Comparison of ENCODE assay signal across 25 mouse cellular contexts in the genomic region with DNA sequence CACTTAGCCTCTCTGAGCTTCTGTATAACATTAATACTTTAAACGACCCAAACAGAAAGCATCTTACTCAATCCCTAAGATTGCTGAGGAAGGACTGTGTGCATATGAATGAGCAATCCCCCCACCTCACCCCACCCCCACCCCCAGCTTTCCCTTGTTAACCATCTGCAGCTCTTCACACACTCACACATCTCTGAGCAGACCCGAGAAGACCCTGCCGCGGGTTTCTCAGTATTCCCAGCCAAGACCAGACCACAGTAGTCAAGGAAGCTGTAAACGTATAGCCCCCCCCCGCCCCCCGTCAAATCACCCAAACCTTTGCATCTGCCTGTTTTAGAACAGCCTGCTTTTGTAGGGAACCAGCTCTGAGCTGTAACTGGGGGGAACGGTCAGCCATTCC. TPM values are rescaled to one million over a fixed set of nuclear protein-coding genes. Genes with fewer than 3 reads are reported as not detected.
A peak's percentile ranks its signal among the peaks of the same experiment; 100 is the strongest.
DNase-seq lines count a peak whose midpoint lies in the region; ATAC-seq and TF ChIP-seq lines count a peak whose summit lies in the region.
"Had no signal": no experiment of that assay in that cellular context is flagged by ENCODE, and none has a peak within 500 bp of the region (broad histone marks: within the 10 kb centered on the region; RNA-seq: fewer than 3 reads in every experiment).

No protein-coding gene starts in this region.

- WGBS in forebrain, embryonic 11.5 days, result 21% methylated on average over 8 of the region's 8 CpGs
- WGBS in hindbrain, embryonic 12.5 days, result 18% methylated on average over 8 of the region's 8 CpGs
- 16% methylated on average over 8 of the region's 8 CpGs for WGBS in midbrain, embryonic 14.5 days
- 20% methylated on average over 8 of the region's 8 CpGs for WGBS in kidney, adult 2 months

- H3K4me3 ChIP-seq in layer of hippocampus, adult 2 months, result no peak overlapping the region
- no peak overlapping the region for H3K4me3 ChIP-seq in forebrain, embryonic 11.5 days (ENCODE audit: low read depth, low read length)
- H3K4me3 ChIP-seq in hindbrain, embryonic 12.5 days, result no peak overlapping the region
- H3K4me3 ChIP-seq in midbrain, embryonic 14.5 days (replicated peaks; ENCODE audit: low read depth, low read length), result no peak overlapping the region
- no peak overlapping the region for H3K4me3 ChIP-seq in kidney, adult 2 months (ENCODE audit: insufficient read depth, low read depth, low read length)
- H3K4me3 ChIP-seq: heart, adult 2 months; heart, embryonic 15.5 days; kidney, embryonic 15.5 days; limb, embryonic 15.5 days; liver, embryonic 15.5 days; megakaryocyte, embryonic 14.5 days; myocyte had no signal

- TF ChIP-seq CTCF in layer of hippocampus, adult 2 months (conservative IDR thresholded peaks at IDR 0.05), result no peak
- TF ChIP-seq CTCF in kidney, adult 2 months (conservative IDR thresholded peaks at IDR 0.05; ENCODE audit: insufficient read depth, insufficient read length, low read depth, low read length), result no peak

- H3K4me2 ChIP-seq in forebrain, embryonic 11.5 days (ENCODE audit: low read depth, low read length, severe bottlenecking), result no peak overlapping the region
- no peak overlapping the region for H3K4me2 ChIP-seq in hindbrain, embryonic 12.5 days (replicated peaks)
- H3K4me2 ChIP-seq in midbrain, embryonic 14.5 days (ENCODE audit: low read length), result no peak overlapping the region
- H3K4me2 ChIP-seq: heart, embryonic 15.5 days; kidney, embryonic 15.5 days; limb, embryonic 15.5 days; liver, embryonic 15.5 days had no signal

- DNase-seq in layer of hippocampus, adult 2 months (ENCODE audit: low spot score in 2 of 2), result no peak
- no peak for DNase-seq in layer of hippocampus, adult 9-10 months (ENCODE audit: low spot score)
- no peak for DNase-seq in forebrain, embryonic 11.5 days (ENCODE audit: low spot score)
- no peak for DNase-seq in midbrain, embryonic 14.5 days
- DNase-seq in urinary bladder, postnatal 4 days (ENCODE audit: low spot score in 2 of 2), result no peak
- DNase-seq in kidney, adult 2 months, result no peak
- no peak for DNase-seq in testis, postnatal 14 days (ENCODE audit: low spot score)
- DNase-seq: adrenal gland, postnatal 25 days; cerebellum, postnatal 36 days; gastrocnemius, postnatal 25 days; heart, adult 2 months; kidney, postnatal 4 days had no signal

- no peak for TF ChIP-seq POLR2A in kidney, adult 2 months (IDR thresholded peaks at IDR 0.05; ENCODE audit: low read depth, low read length)

- peak overlapping the region; percentile 4; the same call in 1 of the 2 replicates for H3K9ac ChIP-seq in forebrain, embryonic 11.5 days (ENCODE audit: low read length)
- no peak overlapping the region for H3K9ac ChIP-seq in hindbrain, embryonic 12.5 days
- H3K9ac ChIP-seq in midbrain, embryonic 14.5 days (replicated peaks; ENCODE audit: low read length), result no peak overlapping the region
- H3K9ac ChIP-seq: heart, embryonic 15.5 days; kidney, embryonic 15.5 days; limb, embryonic 15.5 days; liver, embryonic 15.5 days had no signal

- no peaks in the 10 kb centered on the region for H3K27me3 ChIP-seq in forebrain, embryonic 11.5 days (ENCODE audit: control insufficient read depth, insufficient read depth, low read length)
- H3K27me3 ChIP-seq in hindbrain, embryonic 12.5 days, result peaks cover 17% of the 10 kb centered on the region
- no peaks in the 10 kb centered on the region for H3K27me3 ChIP-seq in midbrain, embryonic 14.5 days (ENCODE audit: control insufficient read depth, insufficient read depth, low read length)
- no peaks in the 10 kb centered on the region; the same call in 1 of the 2 replicates for H3K27me3 ChIP-seq in kidney, adult 2 months (replicated peaks; ENCODE audit: control insufficient read depth, insufficient read depth, low read length)
- H3K27me3 ChIP-seq: kidney, embryonic 15.5 days; limb, embryonic 15.5 days had no signal

- no peaks in the 10 kb centered on the region for H3K9me3 ChIP-seq in forebrain, embryonic 11.5 days (ENCODE audit: control insufficient read depth, low read length)
- H3K9me3 ChIP-seq in hindbrain, embryonic 12.5 days (replicated peaks), result no peaks in the 10 kb centered on the region
- no peaks in the 10 kb centered on the region for H3K9me3 ChIP-seq in midbrain, embryonic 14.5 days (ENCODE audit: control insufficient read depth, low read length)
- H3K9me3 ChIP-seq: G1E; heart, embryonic 15.5 days; kidney, embryonic 15.5 days; limb, embryonic 15.5 days; liver, embryonic 15.5 days had no signal

- H3K27ac ChIP-seq in layer of hippocampus, adult 2 months, result peak overlapping the region; percentile 89
- peak overlapping the region; percentile 68 for H3K27ac ChIP-seq in forebrain, embryonic 11.5 days (ENCODE audit: low read depth, low read length)
- H3K27ac ChIP-seq in hindbrain, embryonic 12.5 days, result peak overlapping the region; percentile 49; the same call in 1 of the 2 replicates
- H3K27ac ChIP-seq in midbrain, embryonic 14.5 days (replicated peaks; ENCODE audit: low read depth, low read length), result peak overlapping the region; percentile 37; the same call in 1 of the 2 replicates
- no peak overlapping the region for H3K27ac ChIP-seq in kidney, adult 2 months (ENCODE audit: insufficient read depth, low read depth, low read length)
- H3K27ac ChIP-seq: heart, adult 2 months; heart, embryonic 15.5 days; kidney, embryonic 15.5 days; limb, embryonic 15.5 days; liver, embryonic 15.5 days; stomach, postnatal 0 days had no signal

- H3K36me3 ChIP-seq in forebrain, embryonic 11.5 days (ENCODE audit: control insufficient read depth, insufficient read depth, low read length), result no peaks in the 10 kb centered on the region
- H3K36me3 ChIP-seq in hindbrain, embryonic 12.5 days, result no peaks in the 10 kb centered on the region
- no peaks in the 10 kb centered on the region for H3K36me3 ChIP-seq in midbrain, embryonic 14.5 days (ENCODE audit: control insufficient read depth, insufficient read depth, low read length)
- H3K36me3 ChIP-seq in kidney, adult 2 months (ENCODE audit: control insufficient read depth, insufficient read depth, low read length), result no peaks in the 10 kb centered on the region
- H3K36me3 ChIP-seq: G1E; heart, embryonic 15.5 days; kidney, embryonic 15.5 days; limb, embryonic 15.5 days; liver, embryonic 15.5 days had no signal

- peaks cover 17% of the 10 kb centered on the region for H3K4me1 ChIP-seq in forebrain, embryonic 11.5 days (replicated peaks; ENCODE audit: control insufficient read depth, insufficient read depth, low read length)
- peaks cover 45% of the 10 kb centered on the region for H3K4me1 ChIP-seq in hindbrain, embryonic 12.5 days
- peaks cover 43% of the 10 kb centered on the region for H3K4me1 ChIP-seq in midbrain, embryonic 14.5 days (ENCODE audit: control insufficient read depth, insufficient read depth, low read length)
- no peaks in the 10 kb centered on the region for H3K4me1 ChIP-seq in kidney, adult 2 months (ENCODE audit: control insufficient read depth, insufficient read depth, low read length)
- H3K4me1 ChIP-seq: liver, embryonic 15.5 days; megakaryocyte, embryonic 14.5 days had no signal

- peak; percentile 56; the same call in 1 of the 2 replicates for ATAC-seq in forebrain, embryonic 11.5 days (replicated peaks; ENCODE audit: low FRiP score)
- ATAC-seq in hindbrain, embryonic 12.5 days (ENCODE audit: low FRiP score), result no peak
- no peak for ATAC-seq in midbrain, embryonic 14.5 days (ENCODE audit: low FRiP score, low TSS enrichment)
- ATAC-seq: CD4-positive, CD25-positive, alpha-beta regulatory T cell, adult 4 months; intestine, embryonic 16.5 days; lung, postnatal 0 days had no signal

RNA-seq across cellular contexts. Expression of a gene that starts 21.0 kb away (rescaled TPM):
- total RNA-seq in layer of hippocampus, adult 2 months (2021), result 10 to 100 TPM; 17.1 to 17.7 TPM
- polyA plus RNA-seq in forebrain, embryonic 11.5 days (2014; fragmentation: Nextera tagmentation; extraction: Ambion mirVana), result 18.0 and 21.8 TPM in 2 replicates
- polyA plus RNA-seq in hindbrain, embryonic 12.5 days (2016; fragmentation: Nextera tagmentation; extraction: Ambion mirVana), result 14.8 and 17.6 TPM in 2 replicates
- 2.3 and 10.1 TPM in 2 replicates for polyA plus RNA-seq in midbrain, embryonic 14.5 days (2014; fragmentation: Nextera tagmentation; extraction: Ambion mirVana)
- 15.4 and 19.5 TPM in 2 replicates for polyA plus RNA-seq in kidney, adult 2 months (2012; rRNA removed)
- polyA plus RNA-seq: G1E had no signal

RNA-seq across cellular contexts. Expression of a gene that starts 34.0 kb away (rescaled TPM):
- total RNA-seq in layer of hippocampus, adult 2 months (2021), result under 1 TPM; 0.29 to 0.49 TPM
- polyA plus RNA-seq in forebrain, embryonic 11.5 days (2014; fragmentation: Nextera tagmentation; extraction: Ambion mirVana), result 0.88 and 1.1 TPM in 2 replicates
- 1.0 and 1.5 TPM in 2 replicates for polyA plus RNA-seq in hindbrain, embryonic 12.5 days (2016; fragmentation: Nextera tagmentation; extraction: Ambion mirVana)
- polyA plus RNA-seq in midbrain, embryonic 14.5 days (2014; fragmentation: Nextera tagmentation; extraction: Ambion mirVana), result 0.09 and 0.54 TPM in 2 replicates
- polyA plus RNA-seq in kidney, adult 2 months (2012; rRNA removed), result 0.18 TPM in 1 of 2 replicates, not detected in the other
- total RNA-seq: gastrocnemius, postnatal 25 days; heart, adult 2 months; heart, postnatal 4 days had no signal
- polyA plus RNA-seq: CD4-positive, CD25-positive, alpha-beta regulatory T cell, adult 4 months; G1E; heart, embryonic 15.5 days; limb, embryonic 15.5 days; liver, embryonic 15.5 days; myocyte; stomach, postnatal 0 days had no signal
